Mouse (Mus musculus): ENCODE data around the gene Vwa2. TPM values are rescaled to one million over a fixed set of nuclear protein-coding genes. Genes with fewer than 3 reads are reported as not detected.

The Vwa2 gene
- polyA plus RNA-seq, 1 experiment = not detected

- H3K4me1 ChIP-seq = no peaks in the 10 kb centered on the region
- TF ChIP-seq FLI1 (IDR thresholded peaks at IDR 0.05; ENCODE audit: low read length) = no peak
- no peak for TF ChIP-seq GATA1 (IDR thresholded peaks at IDR 0.05; ENCODE audit: borderline replicate concordance, low read length)
- H3K9me3 ChIP-seq = peaks cover 33% of the 10 kb centered on the region
- H3K36me3 ChIP-seq (replicated peaks; ENCODE audit: low read length) = no peaks in the 10 kb centered on the region
- H3K4me3 ChIP-seq (replicated peaks) = no peak overlapping the region
- H3K27me3 ChIP-seq (replicated peaks) = peaks cover 15% of the 10 kb centered on the region
Measured at GRCm38 (mm10) chr19:56944211-56944610, 70.2 kb downstream of the Vwa2 start.

DNA sequence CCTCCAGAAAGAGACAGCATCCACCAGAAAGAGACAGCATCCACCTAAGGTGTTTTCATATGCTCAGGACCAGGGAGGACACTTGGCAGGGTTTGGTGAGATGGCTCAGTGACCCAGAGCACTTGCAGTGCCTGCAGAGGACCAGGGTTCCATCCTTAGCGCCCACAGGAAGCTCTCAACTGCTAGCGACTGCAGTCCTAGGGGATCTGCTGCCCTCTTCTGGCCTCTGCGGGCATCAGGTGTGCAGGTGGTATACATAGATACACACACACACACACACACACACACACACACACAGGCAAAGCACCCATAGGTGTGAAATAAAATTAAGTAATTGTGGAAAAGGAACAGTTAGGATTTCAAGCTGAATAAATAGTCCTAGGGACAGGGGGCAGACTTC, 70.8 kb downstream of the Vwa2 start:
- no peaks in the 10 kb centered on the region for H3K4me1 ChIP-seq
- H3K4me3 ChIP-seq (replicated peaks) = no peak overlapping the region
- H3K9me3 ChIP-seq = peaks cover 29% of the 10 kb centered on the region
- H3K36me3 ChIP-seq (replicated peaks; ENCODE audit: low read length) = no peaks in the 10 kb centered on the region
- peaks cover 14% of the 10 kb centered on the region for H3K27me3 ChIP-seq (replicated peaks)
- TF ChIP-seq GATA1 (IDR thresholded peaks at IDR 0.05; ENCODE audit: borderline replicate concordance, low read length) = no peak
- no peak for TF ChIP-seq FLI1 (IDR thresholded peaks at IDR 0.05; ENCODE audit: low read length)

GRCm38 (mm10) chr19:56945621-56946020, 71.6 kb downstream of the Vwa2 start:
- no peak for TF ChIP-seq GATA1 (IDR thresholded peaks at IDR 0.05; ENCODE audit: borderline replicate concordance, low read length)
- no peak for TF ChIP-seq FLI1 (IDR thresholded peaks at IDR 0.05; ENCODE audit: low read length)
- Histone ChIP-seq H3K9me3 (peaks cover 23% of the 10 kb centered on the region), H3K4me3 (replicated peaks) (no peak overlapping the region), H3K4me1 (no peaks in the 10 kb centered on the region), H3K27me3 (replicated peaks) (peaks cover 13% of the 10 kb centered on the region), H3K36me3 (replicated peaks; ENCODE audit: low read length) (no peaks in the 10 kb centered on the region)

DNA sequence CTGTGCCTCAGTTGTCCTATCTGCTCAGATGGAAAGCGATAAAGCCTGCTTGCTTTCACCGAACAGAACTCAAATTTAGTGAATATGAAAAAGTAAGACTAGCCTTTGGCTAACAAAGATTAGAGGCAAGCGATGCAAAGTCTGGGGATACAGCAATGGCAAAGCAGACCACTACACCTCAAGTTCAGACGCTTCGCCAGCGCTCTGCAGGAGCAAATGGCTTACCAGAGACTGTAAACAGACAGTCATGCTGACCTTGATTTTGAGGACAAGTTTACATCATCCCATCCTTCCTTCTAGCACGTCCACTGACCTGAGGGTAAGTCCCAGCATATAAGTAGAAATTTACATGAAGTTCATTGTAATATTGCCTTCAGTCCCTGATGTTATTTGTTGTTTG, 72.2 kb downstream of the Vwa2 start:
- H3K36me3 ChIP-seq (replicated peaks; ENCODE audit: low read length) = no peaks in the 10 kb centered on the region
- no peaks in the 10 kb centered on the region for H3K4me1 ChIP-seq
- peaks cover 23% of the 10 kb centered on the region for H3K9me3 ChIP-seq
- H3K27me3 ChIP-seq (replicated peaks) = peaks cover 17% of the 10 kb centered on the region
- no peak overlapping the region for H3K4me3 ChIP-seq (replicated peaks)
- TF ChIP-seq FLI1 (IDR thresholded peaks at IDR 0.05; ENCODE audit: low read length) (no peak), GATA1 (IDR thresholded peaks at IDR 0.05; ENCODE audit: borderline replicate concordance, low read length) (no peak)

DNA sequence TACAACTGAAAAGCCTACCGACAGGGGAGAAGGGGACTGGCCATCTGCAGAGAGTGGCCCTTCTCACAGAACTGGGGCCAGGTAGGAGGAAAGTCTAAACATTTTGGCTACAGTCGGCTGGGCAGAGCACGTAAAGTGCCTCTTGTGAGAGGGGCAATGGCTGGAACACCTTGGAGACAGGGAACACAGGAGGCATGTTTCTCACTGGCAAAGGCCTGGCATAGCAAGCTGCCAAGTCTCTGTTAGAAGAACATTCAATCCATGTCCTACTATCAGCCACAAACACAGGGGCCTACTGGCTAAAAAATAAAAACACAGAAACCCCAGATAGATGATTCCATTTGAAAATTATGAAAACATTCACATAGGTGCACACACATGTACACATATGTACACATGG, 72.7 kb downstream of the Vwa2 start:
- H3K36me3 ChIP-seq (replicated peaks; ENCODE audit: low read length) = no peaks in the 10 kb centered on the region
- H3K4me1 ChIP-seq = no peaks in the 10 kb centered on the region
- H3K4me3 ChIP-seq (replicated peaks) = no peak overlapping the region
- H3K27me3 ChIP-seq (replicated peaks) = peaks cover 17% of the 10 kb centered on the region
- no peak for TF ChIP-seq GATA1 (IDR thresholded peaks at IDR 0.05; ENCODE audit: borderline replicate concordance, low read length)
- no peak for TF ChIP-seq FLI1 (IDR thresholded peaks at IDR 0.05; ENCODE audit: low read length)
- H3K9me3 ChIP-seq = peaks cover 23% of the 10 kb centered on the region

DNA sequence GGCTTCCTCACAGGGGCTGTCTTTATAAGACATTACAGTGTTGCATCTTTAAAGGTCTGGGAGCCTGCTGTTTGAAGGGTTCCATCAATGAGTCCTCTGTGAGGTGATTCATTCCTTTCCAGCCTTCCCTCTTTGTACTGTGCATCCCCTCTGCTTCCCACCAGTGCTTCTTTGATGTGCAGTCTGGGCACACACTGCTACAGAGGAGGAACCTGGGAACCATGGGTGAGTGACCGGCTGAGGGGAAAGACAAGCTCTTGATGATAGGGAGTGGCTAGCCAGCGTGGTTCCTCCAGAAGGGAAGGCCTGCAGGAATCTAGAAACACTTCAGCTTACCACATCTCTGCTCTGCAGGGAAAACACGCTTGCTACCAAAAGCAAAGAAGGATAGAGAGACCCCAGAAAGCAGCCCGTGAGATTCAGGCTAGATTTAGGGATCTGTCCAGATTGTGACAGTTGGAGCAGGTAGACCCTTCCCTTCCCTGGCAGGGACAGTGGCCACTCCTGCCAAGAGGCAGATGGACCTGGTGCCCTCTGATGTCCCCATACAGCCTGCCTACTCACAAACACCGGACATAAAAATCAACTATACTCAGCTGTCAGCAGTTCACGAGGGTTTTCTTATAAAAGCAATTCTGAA, 74.0 kb downstream of the Vwa2 start:
- no peaks in the 10 kb centered on the region for H3K4me1 ChIP-seq
- H3K27me3 ChIP-seq (replicated peaks) = peaks cover 18% of the 10 kb centered on the region
- peaks cover 16% of the 10 kb centered on the region for H3K9me3 ChIP-seq
- H3K4me3 ChIP-seq (replicated peaks) = no peak overlapping the region
- H3K36me3 ChIP-seq (replicated peaks; ENCODE audit: low read length) = no peaks in the 10 kb centered on the region
- TF ChIP-seq GATA1 (IDR thresholded peaks at IDR 0.05; ENCODE audit: borderline replicate concordance, low read length) (no peak), FLI1 (IDR thresholded peaks at IDR 0.05; ENCODE audit: low read length) (no peak)

DNA sequence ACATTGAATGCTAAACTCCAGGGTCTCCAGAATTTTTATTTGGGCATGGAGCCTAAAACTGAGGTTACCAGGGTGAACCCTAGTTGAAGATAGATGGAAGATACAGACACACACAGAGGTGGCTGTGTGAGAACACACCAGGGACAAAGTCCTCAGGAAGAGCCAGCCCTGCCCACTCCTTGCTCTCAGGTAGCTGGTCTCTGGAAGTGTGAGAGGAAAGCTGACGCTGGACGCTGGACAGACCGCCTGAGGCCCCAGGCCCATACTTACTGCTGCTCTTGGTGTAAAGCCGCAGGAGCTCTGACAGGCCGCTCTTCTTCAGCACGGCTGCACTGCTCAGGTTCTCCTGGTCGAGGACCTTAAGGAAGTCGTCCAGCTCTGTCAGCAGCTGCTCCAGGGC, 75.8 kb downstream of the Vwa2 start:
- Histone ChIP-seq H3K9me3 (peaks cover under 1% of the 10 kb centered on the region; the same call in 1 of the 2 replicates), H3K27me3 (replicated peaks) (peaks cover 20% of the 10 kb centered on the region), H3K36me3 (replicated peaks; ENCODE audit: low read length) (no peaks in the 10 kb centered on the region), H3K4me1 (no peaks in the 10 kb centered on the region), H3K4me3 (replicated peaks) (no peak overlapping the region)
- no peak for TF ChIP-seq GATA1 (IDR thresholded peaks at IDR 0.05; ENCODE audit: borderline replicate concordance, low read length)
- TF ChIP-seq FLI1 (IDR thresholded peaks at IDR 0.05; ENCODE audit: low read length) = no peak

DNA sequence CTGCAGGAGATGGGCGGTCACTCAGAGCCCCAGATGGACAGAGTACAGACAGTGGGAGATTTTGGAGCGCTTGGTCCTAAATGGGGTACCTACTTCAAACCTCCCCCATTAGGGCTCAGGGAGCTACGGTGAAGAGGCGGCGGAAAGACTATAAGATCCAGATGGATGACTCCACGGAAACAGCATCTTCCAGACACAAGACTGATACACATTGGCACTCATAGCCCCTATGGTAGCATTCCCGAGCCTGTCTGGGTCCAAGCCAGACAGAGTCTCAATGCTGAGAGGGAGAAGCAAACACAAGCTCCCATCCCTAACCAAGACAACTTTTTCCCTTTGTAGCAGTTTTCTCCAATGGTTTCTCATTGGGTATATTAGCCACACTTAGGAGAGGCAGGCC, 76.8 kb downstream of the Vwa2 start:
- peaks cover 19% of the 10 kb centered on the region for H3K27me3 ChIP-seq (replicated peaks)

GRCm38 (mm10) chr19:56953856-56954255, 79.8 kb downstream of the Vwa2 start:
- Histone ChIP-seq H3K27me3 (replicated peaks) (peaks cover 11% of the 10 kb centered on the region), H3K36me3 (replicated peaks; ENCODE audit: low read length) (no peaks in the 10 kb centered on the region), H3K9me3 (no peaks in the 10 kb centered on the region), H3K4me1 (no peaks in the 10 kb centered on the region), H3K4me3 (replicated peaks) (no peak overlapping the region)
- TF ChIP-seq FLI1 (IDR thresholded peaks at IDR 0.05; ENCODE audit: low read length) (no peak), GATA1 (IDR thresholded peaks at IDR 0.05; ENCODE audit: borderline replicate concordance, low read length) (no peak)

More for the DNA sequence above, 76.8 kb downstream of the Vwa2 start:
- Histone ChIP-seq H3K4me3 (replicated peaks) (no peak overlapping the region), H3K36me3 (replicated peaks; ENCODE audit: low read length) (no peaks in the 10 kb centered on the region), H3K9me3 (no peaks in the 10 kb centered on the region), H3K4me1 (no peaks in the 10 kb centered on the region)
- TF ChIP-seq FLI1 (IDR thresholded peaks at IDR 0.05; ENCODE audit: low read length) (no peak), GATA1 (IDR thresholded peaks at IDR 0.05; ENCODE audit: borderline replicate concordance, low read length) (no peak)

DNA sequence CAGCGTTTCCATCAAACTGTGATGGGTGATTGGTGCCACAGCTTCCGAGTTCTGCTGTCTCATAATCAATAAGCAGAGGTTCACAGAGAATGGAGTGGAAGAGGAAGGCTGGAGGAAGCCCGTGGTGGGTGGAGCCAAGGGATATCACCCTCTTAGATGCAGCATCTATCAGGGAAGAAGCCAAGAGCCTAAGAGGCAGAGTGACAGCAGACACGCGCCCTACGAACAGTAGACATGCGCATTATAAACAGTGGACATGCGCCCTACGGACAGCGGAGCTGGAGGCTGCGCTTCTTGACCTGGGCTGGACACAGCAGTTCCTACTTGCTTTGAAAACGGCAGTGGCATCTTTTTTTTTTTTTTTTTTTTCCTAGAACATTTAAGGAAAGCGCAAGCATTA, 80.8 kb downstream of the Vwa2 start:
- no peaks in the 10 kb centered on the region for H3K36me3 ChIP-seq (replicated peaks; ENCODE audit: low read length)
- peaks cover 11% of the 10 kb centered on the region for H3K27me3 ChIP-seq (replicated peaks)
- TF ChIP-seq GATA1 (IDR thresholded peaks at IDR 0.05; ENCODE audit: borderline replicate concordance, low read length) = no peak
- TF ChIP-seq FLI1 (IDR thresholded peaks at IDR 0.05; ENCODE audit: low read length) = no peak
- H3K9me3 ChIP-seq = no peaks in the 10 kb centered on the region
- no peaks in the 10 kb centered on the region for H3K4me1 ChIP-seq
- H3K4me3 ChIP-seq (replicated peaks) = no peak overlapping the region
